Mouse (Mus musculus) bone marrow macrophage, adult 2 months (primary cell): ENCODE data around the gene Rnase1. TPM values are rescaled to one million over a fixed set of nuclear protein-coding genes. Genes with fewer than 3 reads are reported as not detected.

ENCODE experiments used
- H3K27ac ChIP-seq: 2 replicates; pipeline ENCODE4 v1.5.1; 2012; ENCODE audit warnings: low read depth, low read length; ENCODE audit not compliant: insufficient read depth
- H3K4me1 ChIP-seq: 2 replicates; pipeline ENCODE4 v1.6.1; 2012; ENCODE audit warnings: low read length; ENCODE audit not compliant: control insufficient read depth, insufficient read depth
- H3K4me3 ChIP-seq: 2 replicates; pipeline ENCODE4 v1.5.1; 2012; ENCODE audit warnings: mild to moderate bottlenecking, low read length, moderate library complexity; ENCODE audit not compliant: insufficient read depth
- CTCF ChIP-seq: IDR thresholded peaks from 2 replicates; pipeline ENCODE4 v1.5.1; 2012; ENCODE audit warnings: low read depth, mild to moderate bottlenecking, low read length, moderate library complexity
- POLR2A ChIP-seq: IDR thresholded peaks from 2 replicates; pipeline ENCODE4 v1.6.1; 2012; ENCODE audit warnings: mild to moderate bottlenecking, low read depth, low read length, borderline replicate concordance
- polyA plus RNA-seq: library from polyadenylated mRNA; stranded (reverse); fragments of >200 nt; gene quantifications from 2 replicates; pipeline ENCODE4 v1.2.4, GENCODE M21; 2012; ENCODE audit not compliant: missing spikeins, insufficient read depth, insufficient read length

Rnase1 gene
- polyA plus RNA-seq, 1 experiment: not detected

- TF ChIP-seq CTCF (no peak), POLR2A (no peak)
- Histone ChIP-seq H3K4me3 (peak overlapping the region; percentile 28), H3K27ac (peak overlapping the region; percentile 98)
Observed at GRCm38 (mm10) chr14:51095736-51096524, 50.7 kb downstream of the Rnase1 start.

More at GRCm38 (mm10) chr14:51095736-51096524, 50.7 kb downstream of the Rnase1 start:
- H3K4me1 ChIP-seq: peaks cover 36% of the 10 kb centered on the region

Other genes with a start within 250 kb of the Rnase1 start
- gene Klhl33, start 249.3 kb downstream of the Rnase1 start, polyA plus RNA-seq: 2.0 and 2.1 TPM in 2 replicates
- 51.1 and 57.9 TPM in 2 replicates for gene Osgep, start 221.9 kb downstream of the Rnase1 start, polyA plus RNA-seq
- gene Apex1, start 221.8 kb downstream of the Rnase1 start, polyA plus RNA-seq: 16.7 and 21.3 TPM in 2 replicates
- 131 and 158 TPM in 2 replicates for gene Pip4p1, start 215.9 kb downstream of the Rnase1 start, polyA plus RNA-seq
- 219 and 232 TPM in 2 replicates for gene Pnp, start 215.7 kb downstream of the Rnase1 start, polyA plus RNA-seq
- 7.7 and 45.7 TPM in 2 replicates for gene Gm49342, start 202.3 kb downstream of the Rnase1 start, polyA plus RNA-seq
- 1.7 and 4.5 TPM in 2 replicates for gene Pnp2, start 190.8 kb downstream of the Rnase1 start, polyA plus RNA-seq
- not detected in 2 replicates for gene Rnase10, start 139.0 kb downstream of the Rnase1 start, polyA plus RNA-seq
- gene Rnase9, start 104.9 kb downstream of the Rnase1 start, polyA plus RNA-seq: not detected in 2 replicates
- gene Rnase11, start 96.6 kb downstream of the Rnase1 start, polyA plus RNA-seq: not detected in 2 replicates
- gene Rnase12, start 89.1 kb downstream of the Rnase1 start, polyA plus RNA-seq: not detected in 2 replicates
- gene Olfr750, start 72.3 kb downstream of the Rnase1 start, polyA plus RNA-seq: not detected in 2 replicates
- gene Rnase4, start 55.7 kb downstream of the Rnase1 start, polyA plus RNA-seq: 164 and 169 TPM in 2 replicates
- gene Ang, start 55.6 kb downstream of the Rnase1 start, polyA plus RNA-seq: 31.9 and 39.4 TPM in 2 replicates
- not detected in 2 replicates for gene Eddm3b, start 32.4 kb downstream of the Rnase1 start, polyA plus RNA-seq
- 25.6 and 26.6 TPM in 2 replicates for gene Rnase6, start 22.9 kb downstream of the Rnase1 start, polyA plus RNA-seq
- not detected in 2 replicates for gene Rnase2b, start 15.5 kb upstream of the Rnase1 start, polyA plus RNA-seq
- not detected in 2 replicates for gene Ang2, start 52.4 kb upstream of the Rnase1 start, polyA plus RNA-seq
- gene Ear14, start 56.6 kb upstream of the Rnase1 start, polyA plus RNA-seq: not detected in 2 replicates
- not detected in 2 replicates for gene Rnase2a, start 109.3 kb upstream of the Rnase1 start, polyA plus RNA-seq
- not detected in 2 replicates for gene Gm7247, start 215.0 kb upstream of the Rnase1 start, polyA plus RNA-seq